Mouse (Mus musculus): ENCODE measurements around the gene Pbx1. TPM values are rescaled to one million over a fixed set of nuclear protein-coding genes. Genes with fewer than 3 reads are reported as not detected.

Gene Pbx1
- polyA plus RNA-seq, 1 experiment from 2014 or later = 82.9 TPM

GRCm38 (mm10) chr1:168410054-168410453, 22.0 kb downstream of the Pbx1 start:
- Histone ChIP-seq H3K4me3 (replicated peaks; ENCODE audit: low read length) (no peak overlapping the region), H3K27me3 (replicated peaks; ENCODE audit: control insufficient read depth, insufficient read depth, low read length) (no peaks in the 10 kb centered on the region), H3K9me3 (ENCODE audit: control insufficient read depth, low read length) (no peaks in the 10 kb centered on the region), H3K27ac (ENCODE audit: low read length) (no peak overlapping the region), H3K36me3 (ENCODE audit: control insufficient read depth, insufficient read depth) (no peaks in the 10 kb centered on the region), H3K4me2 (ENCODE audit: low read length) (no peak overlapping the region), H3K4me1 (replicated peaks; ENCODE audit: control insufficient read depth, insufficient read depth, low read length) (peaks cover 53% of the 10 kb centered on the region), H3K9ac (replicated peaks; ENCODE audit: low read depth, low read length) (no peak overlapping the region)
- 11% methylated on average over 1 of the region's 1 CpGs for WGBS
- 0 out of 2 replicates have a peak, but pooled peaks have one; percentile 26 for ATAC-seq

GRCm38 (mm10) chr1:168408757-168409156, 23.3 kb downstream of the Pbx1 start:
- ATAC-seq = no peak
- no peak overlapping the region for H3K27ac ChIP-seq (ENCODE audit: low read length)
- peaks cover 57% of the 10 kb centered on the region for H3K4me1 ChIP-seq (replicated peaks; ENCODE audit: control insufficient read depth, insufficient read depth, low read length)
- WGBS = 58% methylated on average over 10 of the region's 10 CpGs
- no peaks in the 10 kb centered on the region for H3K36me3 ChIP-seq (ENCODE audit: control insufficient read depth, insufficient read depth)
- H3K9ac ChIP-seq (replicated peaks; ENCODE audit: low read depth, low read length) = no peak overlapping the region
- H3K9me3 ChIP-seq (ENCODE audit: control insufficient read depth, low read length) = no peaks in the 10 kb centered on the region
- H3K27me3 ChIP-seq (replicated peaks; ENCODE audit: control insufficient read depth, insufficient read depth, low read length) = no peaks in the 10 kb centered on the region
- no peak overlapping the region for H3K4me2 ChIP-seq (ENCODE audit: low read length)
- no peak overlapping the region for H3K4me3 ChIP-seq (replicated peaks; ENCODE audit: low read length)

- WGBS = 71% methylated on average over 7 of the region's 7 CpGs
- no peak for ATAC-seq
- Histone ChIP-seq H3K27ac (ENCODE audit: low read length) (no peak overlapping the region), H3K36me3 (ENCODE audit: control insufficient read depth, insufficient read depth) (no peaks in the 10 kb centered on the region), H3K4me1 (replicated peaks; ENCODE audit: control insufficient read depth, insufficient read depth, low read length) (peaks cover 64% of the 10 kb centered on the region), H3K4me3 (replicated peaks; ENCODE audit: low read length) (no peak overlapping the region), H3K4me2 (ENCODE audit: low read length) (no peak overlapping the region), H3K27me3 (replicated peaks; ENCODE audit: control insufficient read depth, insufficient read depth, low read length) (no peaks in the 10 kb centered on the region), H3K9ac (replicated peaks; ENCODE audit: low read depth, low read length) (no peak overlapping the region), H3K9me3 (ENCODE audit: control insufficient read depth, low read length) (no peaks in the 10 kb centered on the region)
Measured at GRCm38 (mm10) chr1:168407958-168408357, 24.1 kb downstream of the Pbx1 start.

GRCm38 (mm10) chr1:168406291-168406675, 25.8 kb downstream of the Pbx1 start:
- Histone ChIP-seq H3K9ac (replicated peaks; ENCODE audit: low read depth, low read length) (no peak overlapping the region), H3K4me2 (ENCODE audit: low read length) (no peak overlapping the region), H3K4me3 (replicated peaks; ENCODE audit: low read length) (no peak overlapping the region), H3K9me3 (ENCODE audit: control insufficient read depth, low read length) (no peaks in the 10 kb centered on the region), H3K27ac (ENCODE audit: low read length) (no peak overlapping the region), H3K36me3 (ENCODE audit: control insufficient read depth, insufficient read depth) (no peaks in the 10 kb centered on the region), H3K4me1 (replicated peaks; ENCODE audit: control insufficient read depth, insufficient read depth, low read length) (peaks cover 72% of the 10 kb centered on the region), H3K27me3 (replicated peaks; ENCODE audit: control insufficient read depth, insufficient read depth, low read length) (no peaks in the 10 kb centered on the region)
- 14% methylated on average over 8 of the region's 8 CpGs for WGBS
- ATAC-seq = no peak

- no peak overlapping the region for H3K27ac ChIP-seq (ENCODE audit: low read length)
- WGBS = 23% methylated on average over 10 of the region's 12 CpGs
- H3K4me3 ChIP-seq (replicated peaks; ENCODE audit: low read length) = no peak overlapping the region
- no peaks in the 10 kb centered on the region for H3K36me3 ChIP-seq (ENCODE audit: control insufficient read depth, insufficient read depth)
- no peak overlapping the region for H3K9ac ChIP-seq (replicated peaks; ENCODE audit: low read depth, low read length)
- H3K27me3 ChIP-seq (replicated peaks; ENCODE audit: control insufficient read depth, insufficient read depth, low read length) = no peaks in the 10 kb centered on the region
- peaks cover 67% of the 10 kb centered on the region for H3K4me1 ChIP-seq (replicated peaks; ENCODE audit: control insufficient read depth, insufficient read depth, low read length)
- ATAC-seq = no peak
- no peaks in the 10 kb centered on the region for H3K9me3 ChIP-seq (ENCODE audit: control insufficient read depth, low read length)
- no peak overlapping the region for H3K4me2 ChIP-seq (ENCODE audit: low read length)
Measured at GRCm38 (mm10) chr1:168405645-168406290, 26.3 kb downstream of the Pbx1 start.

GRCm38 (mm10) chr1:168403529-168403928, 28.5 kb downstream of the Pbx1 start:
- Histone ChIP-seq H3K27ac (ENCODE audit: low read length) (0 out of 2 replicates have a peak overlapping the region, but pooled peaks have one; percentile 1), H3K36me3 (ENCODE audit: control insufficient read depth, insufficient read depth) (0 out of 2 replicates have a peak, but pooled peaks cover 3% of the 10 kb centered on the region), H3K4me2 (ENCODE audit: low read length) (no peak overlapping the region), H3K9me3 (ENCODE audit: control insufficient read depth, low read length) (no peaks in the 10 kb centered on the region), H3K4me1 (replicated peaks; ENCODE audit: control insufficient read depth, insufficient read depth, low read length) (peaks cover 49% of the 10 kb centered on the region), H3K4me3 (replicated peaks; ENCODE audit: low read length) (no peak overlapping the region), H3K27me3 (replicated peaks; ENCODE audit: control insufficient read depth, insufficient read depth, low read length) (no peaks in the 10 kb centered on the region), H3K9ac (replicated peaks; ENCODE audit: low read depth, low read length) (no peak overlapping the region)
- no peak for ATAC-seq
- 84% methylated on average over 2 of the region's 2 CpGs for WGBS

- no peak overlapping the region for H3K4me3 ChIP-seq (replicated peaks; ENCODE audit: low read length)
- 30% methylated on average over 7 of the region's 7 CpGs for WGBS
- H3K27me3 ChIP-seq (replicated peaks; ENCODE audit: control insufficient read depth, insufficient read depth, low read length) = no peaks in the 10 kb centered on the region
- no peaks in the 10 kb centered on the region for H3K9me3 ChIP-seq (ENCODE audit: control insufficient read depth, low read length)
- H3K36me3 ChIP-seq (ENCODE audit: control insufficient read depth, insufficient read depth) = 0 out of 2 replicates have a peak, but pooled peaks cover 3% of the 10 kb centered on the region
- 0 out of 2 replicates have a peak overlapping the region, but pooled peaks have one; percentile 29 for H3K27ac ChIP-seq (ENCODE audit: low read length)
- H3K9ac ChIP-seq (replicated peaks; ENCODE audit: low read depth, low read length) = no peak overlapping the region
- no peak overlapping the region for H3K4me2 ChIP-seq (ENCODE audit: low read length)
- ATAC-seq = peak; percentile 65
- H3K4me1 ChIP-seq (replicated peaks; ENCODE audit: control insufficient read depth, insufficient read depth, low read length) = peaks cover 42% of the 10 kb centered on the region
Measured at GRCm38 (mm10) chr1:168402683-168403082, 29.4 kb downstream of the Pbx1 start.

GRCm38 (mm10) chr1:168395523-168396159, 36.4 kb downstream of the Pbx1 start:
- no peak overlapping the region for H3K27ac ChIP-seq (ENCODE audit: low read length)
- H3K9me3 ChIP-seq (ENCODE audit: control insufficient read depth, low read length) = no peaks in the 10 kb centered on the region
- H3K36me3 ChIP-seq (ENCODE audit: control insufficient read depth, insufficient read depth) = peaks cover 4% of the 10 kb centered on the region; the same call in 1 of the 2 replicates
- no peaks in the 10 kb centered on the region for H3K27me3 ChIP-seq (replicated peaks; ENCODE audit: control insufficient read depth, insufficient read depth, low read length)
- no peak overlapping the region for H3K9ac ChIP-seq (replicated peaks; ENCODE audit: low read depth, low read length)
- no peak for ATAC-seq
- 60% methylated on average over 3 of the region's 3 CpGs for WGBS
- H3K4me3 ChIP-seq (replicated peaks; ENCODE audit: low read length) = no peak overlapping the region
- H3K4me1 ChIP-seq (replicated peaks; ENCODE audit: control insufficient read depth, insufficient read depth, low read length) = peaks cover 50% of the 10 kb centered on the region
- H3K4me2 ChIP-seq (ENCODE audit: low read length) = no peak overlapping the region

- peaks cover 54% of the 10 kb centered on the region for H3K4me1 ChIP-seq (replicated peaks; ENCODE audit: control insufficient read depth, insufficient read depth, low read length)
Measured at GRCm38 (mm10) chr1:168394535-168394934, 37.5 kb downstream of the Pbx1 start.

More at GRCm38 (mm10) chr1:168394535-168394934, 37.5 kb downstream of the Pbx1 start:
- Histone ChIP-seq H3K4me2 (ENCODE audit: low read length) (no peak overlapping the region), H3K36me3 (ENCODE audit: control insufficient read depth, insufficient read depth) (peaks cover 2% of the 10 kb centered on the region; the same call in 1 of the 2 replicates), H3K27me3 (replicated peaks; ENCODE audit: control insufficient read depth, insufficient read depth, low read length) (no peaks in the 10 kb centered on the region), H3K9me3 (ENCODE audit: control insufficient read depth, low read length) (no peaks in the 10 kb centered on the region), H3K4me3 (replicated peaks; ENCODE audit: low read length) (no peak overlapping the region), H3K9ac (replicated peaks; ENCODE audit: low read depth, low read length) (no peak overlapping the region), H3K27ac (ENCODE audit: low read length) (no peak overlapping the region)
- no peak for ATAC-seq
- WGBS = 30% methylated on average over 6 of the region's 6 CpGs

All from forebrain, embryonic 16.5 days (tissue).